Mouse (Mus musculus) hindbrain, embryonic 10.5 days (tissue): Measurements from ENCODE around the gene Tmem203. TPM values are rescaled to one million over a fixed set of nuclear protein-coding genes. Genes with fewer than 3 reads are reported as not detected.

Experiments
- DNase-seq: peaks from one replicate; pipeline ENCODE4 v3.0.0-alpha.2; 2017; ENCODE audit warnings: low spot score
- H3K27ac ChIP-seq: fragments of 300-500 bp; sonication (generic); 2 replicates; pipeline ENCODE4 v1.5.1; 2016; ENCODE audit warnings: mild to moderate bottlenecking, moderate library complexity
- H3K27me3 ChIP-seq: fragments of 300-500 bp; sonication (generic); 2 replicates; pipeline ENCODE4 v1.6.1; 2016; ENCODE audit warnings: mild to moderate bottlenecking; ENCODE audit not compliant: poor library complexity, insufficient read depth, severe bottlenecking
- H3K36me3 ChIP-seq: fragments of 300-500 bp; sonication (generic); 2 replicates; pipeline ENCODE4 v1.6.1; 2016; ENCODE audit warnings: mild to moderate bottlenecking, moderate library complexity
- H3K4me1 ChIP-seq: fragments of 300-500 bp; sonication (generic); replicated peaks from 2 replicates; pipeline ENCODE4 v1.6.1; 2016; ENCODE audit warnings: mild to moderate bottlenecking
- H3K4me3 ChIP-seq: fragments of 300-500 bp; sonication (generic); 2 replicates; pipeline ENCODE4 v1.5.1; 2016; ENCODE audit warnings: mild to moderate bottlenecking, moderate library complexity
- H3K9me3 ChIP-seq: fragments of 300-500 bp; sonication (generic); 2 replicates; pipeline ENCODE4 v1.6.1; 2016; ENCODE audit warnings: mild to moderate bottlenecking, moderate library complexity
- WGBS: fragments of 180-500 bp; shearing (Covaris S2); methylation state at CpG from one replicate; pipeline ENCODE4 v1.1.7; 2016; 5-methylcytosine and 5-hydroxymethylcytosine counted together
- polyA plus RNA-seq: library from polyadenylated mRNA; unstranded; fragments of >200 nt; fragmentation: Nextera tagmentation; extraction: Ambion mirVana; gene quantifications from 2 replicates; pipeline ENCODE4 v1.2.1, GENCODE M21; 2016

Gene Tmem203
- polyA plus RNA-seq, result 18.7 and 20.3 TPM in 2 replicates

DNA sequence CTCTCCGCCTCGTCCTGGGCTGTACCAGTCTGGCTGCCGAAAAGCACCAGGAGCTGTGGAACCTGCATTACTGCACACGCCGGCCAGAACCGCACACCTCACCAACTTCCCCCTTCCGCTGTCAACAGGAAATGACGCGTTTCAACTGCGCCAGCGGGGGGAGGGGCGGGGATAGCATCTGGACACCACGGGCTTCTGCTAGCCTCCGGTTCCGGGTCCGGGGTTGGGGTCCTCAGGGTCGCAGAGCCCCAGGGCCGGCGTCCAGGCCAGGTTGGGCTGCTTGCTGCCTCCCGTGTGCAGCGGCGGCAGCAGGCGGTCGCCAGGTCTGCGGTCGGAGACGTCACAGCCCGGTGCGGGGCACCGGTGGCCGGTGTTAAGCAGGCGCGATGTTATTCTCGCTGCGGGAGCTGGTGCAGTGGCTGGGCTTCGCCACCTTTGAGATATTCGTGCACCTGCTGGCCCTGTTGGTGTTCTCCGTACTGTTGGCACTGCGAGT is at the start of gene Tmem203:
Tmem203 (plus strand) TSS at position 156 of the 496 bp plus-strand sequence.
- Histone ChIP-seq H3K9me3 (no peaks in the 10 kb centered on the region), H3K27me3 (no peaks in the 10 kb centered on the region), H3K4me3 (peak within 1 kb of the TSS; percentile 91), H3K36me3 (peaks cover 34% of the 10 kb centered on the region), H3K4me1 (peaks cover 19% of the 10 kb centered on the region), H3K27ac (peak within 1 kb of the TSS; percentile 94)
- DNase-seq, result peak; percentile 95
- under 1% methylated on average over 39 of the region's 39 CpGs for WGBS

DNA sequence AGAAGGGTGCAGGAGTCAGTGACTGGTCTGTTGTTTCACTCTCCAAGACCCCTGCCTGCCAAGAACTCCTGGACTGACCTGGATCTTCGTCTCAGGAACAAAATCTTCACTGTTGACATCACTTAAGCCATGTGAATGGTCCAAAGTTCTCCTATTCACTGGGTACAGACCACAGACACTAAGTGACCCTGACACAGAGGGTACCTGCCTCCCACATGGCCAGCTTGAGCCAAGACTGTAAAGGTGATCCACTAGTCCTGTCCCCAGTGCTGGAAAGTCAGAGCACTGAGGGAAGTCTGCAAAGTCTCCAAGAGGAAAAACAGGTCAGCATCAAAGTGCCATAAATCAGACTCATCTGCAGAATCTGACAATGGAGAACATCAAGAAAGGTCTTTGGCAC is 47.6 kb upstream of the Tmem203 start:
- H3K9me3 ChIP-seq, result no peaks in the 10 kb centered on the region
- 85% methylated on average over 1 of the region's 1 CpGs for WGBS
- peaks cover 24% of the 10 kb centered on the region for H3K4me1 ChIP-seq
- peaks cover 5% of the 10 kb centered on the region; the same call in 1 of the 2 replicates for H3K27me3 ChIP-seq
- no peak overlapping the region for H3K4me3 ChIP-seq
- H3K27ac ChIP-seq, result no peak overlapping the region
- peaks cover 67% of the 10 kb centered on the region for H3K36me3 ChIP-seq
- no peak for DNase-seq

DNA sequence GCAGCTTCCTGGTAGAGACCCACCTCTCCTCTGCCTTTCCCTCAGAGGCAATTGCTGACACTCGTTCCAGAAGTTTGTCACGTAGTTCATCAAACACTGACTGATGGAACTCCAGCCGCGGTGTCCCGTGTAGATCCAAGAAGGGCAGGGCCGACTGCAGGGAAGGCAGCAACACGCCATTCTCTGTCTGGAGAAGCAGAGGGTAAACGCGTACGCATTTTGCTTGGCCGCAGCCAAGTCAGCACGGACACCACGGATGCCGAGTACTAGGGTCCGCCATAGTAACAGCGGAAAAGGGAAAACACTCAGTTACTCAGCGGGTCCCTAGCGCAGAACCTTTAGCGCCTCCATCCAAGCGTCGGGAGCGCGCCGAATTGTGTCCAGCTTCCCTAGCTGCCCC is 44.6 kb upstream of the Tmem203 start:
- Histone ChIP-seq H3K27ac (peak overlapping the region; percentile 99), H3K27me3 (peaks cover 18% of the 10 kb centered on the region; the same call in 1 of the 2 replicates), H3K36me3 (peaks cover 36% of the 10 kb centered on the region), H3K4me1 (peaks cover 27% of the 10 kb centered on the region), H3K4me3 (peak overlapping the region; percentile 93), H3K9me3 (no peaks in the 10 kb centered on the region)
- under 1% methylated on average over 24 of the region's 24 CpGs for WGBS
- no peak for DNase-seq

DNA sequence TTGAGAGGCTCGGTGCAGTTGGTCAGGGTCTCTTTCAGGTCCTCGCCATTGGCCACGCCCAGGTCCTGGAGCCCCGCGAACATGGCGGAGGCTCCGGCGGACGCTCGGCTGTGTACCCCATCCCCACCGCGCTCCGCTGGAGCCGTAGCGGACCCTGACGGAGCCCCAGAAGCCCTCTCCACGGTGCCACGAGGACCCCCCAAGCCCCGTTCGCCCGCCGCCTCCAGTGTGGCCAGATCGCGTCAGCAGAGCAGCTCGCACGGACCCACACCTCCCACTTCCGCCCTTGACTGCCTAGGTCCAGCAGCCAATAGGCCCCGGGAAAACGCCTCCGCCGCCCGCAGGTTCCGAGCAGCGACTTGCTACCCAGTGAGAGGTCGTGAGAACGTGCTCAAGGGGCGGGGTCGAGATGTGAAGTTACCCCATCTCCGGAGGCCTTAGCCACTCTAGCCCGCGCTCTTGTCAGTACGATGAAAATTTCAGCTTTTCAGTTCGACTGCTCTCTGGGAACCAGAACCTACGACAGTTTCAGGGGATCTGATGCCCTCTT is 44.0 kb upstream of the Tmem203 start, which contains the start of gene Nelfb:
Nelfb (minus strand) TSS at position 369 of the 550 bp plus-strand sequence.
- under 1% methylated on average over 44 of the region's 44 CpGs for WGBS
- peak within 1 kb of the TSS; percentile 93 for H3K4me3 ChIP-seq
- H3K27me3 ChIP-seq, result peaks cover 18% of the 10 kb centered on the region; the same call in 1 of the 2 replicates
- H3K36me3 ChIP-seq, result peaks cover 31% of the 10 kb centered on the region
- DNase-seq, result peak; percentile 94
- H3K27ac ChIP-seq, result peak within 1 kb of the TSS; percentile 99
- H3K9me3 ChIP-seq, result no peaks in the 10 kb centered on the region
- peaks cover 27% of the 10 kb centered on the region for H3K4me1 ChIP-seq

DNA sequence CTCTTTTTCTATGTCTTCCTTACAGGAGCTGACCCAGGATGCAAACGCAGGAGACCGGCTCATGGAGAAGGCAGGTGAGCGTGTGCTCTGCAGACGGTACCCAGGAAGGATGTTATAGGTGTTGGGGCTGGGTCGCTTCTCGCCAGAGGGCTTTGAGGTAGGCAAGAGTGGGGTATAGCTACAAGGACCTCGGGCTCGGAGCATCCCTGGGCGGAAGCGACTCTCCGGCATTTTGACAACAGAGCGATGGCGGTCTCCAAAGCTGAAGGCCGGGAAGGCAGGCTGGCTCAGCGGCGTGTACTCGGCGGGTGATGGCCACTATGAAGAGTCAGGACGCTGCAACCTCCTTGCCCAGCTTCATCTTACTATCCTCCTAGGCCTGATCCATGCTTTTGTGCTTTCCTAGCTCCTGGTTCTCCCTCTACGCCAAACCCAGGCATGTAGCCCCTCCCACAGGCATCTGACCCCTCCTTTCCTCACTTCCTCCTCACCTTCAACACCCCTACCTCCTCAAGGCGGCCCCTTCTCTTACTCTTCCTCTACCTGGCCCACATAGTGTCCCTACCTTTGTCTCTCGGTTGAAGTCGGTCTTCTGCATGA is 41.9 kb upstream of the Tmem203 start:
- Histone ChIP-seq H3K27ac (no peak overlapping the region), H3K4me1 (peaks cover 28% of the 10 kb centered on the region), H3K36me3 (peaks cover 9% of the 10 kb centered on the region), H3K9me3 (no peaks in the 10 kb centered on the region), H3K27me3 (peaks cover 18% of the 10 kb centered on the region; the same call in 1 of the 2 replicates), H3K4me3 (no peak overlapping the region)
- DNase-seq, result no peak
- WGBS, result 70% methylated on average over 23 of the region's 23 CpGs

DNA sequence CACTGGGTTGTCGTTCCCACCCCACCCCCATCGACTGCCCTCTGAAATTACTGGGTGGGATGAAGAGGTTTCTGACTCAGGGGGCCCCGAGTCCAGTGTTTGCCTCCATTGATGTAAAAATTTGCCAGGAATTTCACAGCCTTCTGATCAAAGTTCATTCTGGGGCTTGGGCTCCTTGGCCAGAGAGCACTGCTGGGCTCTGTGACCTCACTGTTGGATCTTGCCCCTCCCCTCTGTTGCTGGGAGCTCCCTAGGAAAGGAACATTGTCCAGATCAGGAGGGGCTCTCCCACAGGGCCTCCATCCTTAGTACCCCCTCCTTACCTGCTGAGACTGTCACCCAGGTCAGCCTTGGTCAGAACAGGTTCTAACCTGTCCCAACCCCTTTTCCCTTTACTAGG is 40.8 kb upstream of the Tmem203 start, which contains the start of gene Stpg3:
Stpg3 (minus strand) TSS at position 194 of the 400 bp plus-strand sequence.
- WGBS, result 64% methylated on average over 3 of the region's 3 CpGs

DNA sequence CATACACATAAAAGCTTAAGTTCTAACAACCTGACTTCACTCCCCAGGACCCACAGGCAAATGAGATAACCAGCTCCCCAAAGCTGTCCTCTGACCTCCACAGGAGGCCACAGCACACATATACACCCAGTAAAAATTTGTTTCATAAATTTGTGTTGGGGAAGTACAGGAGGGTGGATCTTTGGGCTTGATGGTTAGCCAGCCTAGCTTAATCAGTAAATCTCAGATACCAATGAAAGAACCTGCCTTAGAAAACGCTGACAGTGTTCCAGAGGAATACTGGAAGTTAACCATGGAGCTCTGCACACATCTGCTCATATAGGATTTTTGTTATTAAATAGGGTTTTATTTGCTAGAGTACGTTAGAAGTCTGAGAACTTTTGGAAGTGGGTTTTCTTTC is 37.6 kb upstream of the Tmem203 start:
- 73% methylated on average over 2 of the region's 2 CpGs for WGBS
- Histone ChIP-seq H3K4me3 (no peak overlapping the region), H3K36me3 (peaks cover 17% of the 10 kb centered on the region), H3K27me3 (peaks cover 13% of the 10 kb centered on the region; the same call in 1 of the 2 replicates), H3K27ac (no peak overlapping the region), H3K9me3 (no peaks in the 10 kb centered on the region), H3K4me1 (peaks cover 16% of the 10 kb centered on the region)
- no peak for DNase-seq

More for the DNA sequence above, 40.8 kb upstream of the Tmem203 start, which contains the start of gene Stpg3:
- Histone ChIP-seq H3K9me3 (no peaks in the 10 kb centered on the region), H3K4me3 (no peak within 1 kb of the TSS), H3K36me3 (no peaks in the 10 kb centered on the region), H3K4me1 (peaks cover 32% of the 10 kb centered on the region), H3K27ac (no peak within 1 kb of the TSS), H3K27me3 (peaks cover 18% of the 10 kb centered on the region; the same call in 1 of the 2 replicates)
- no peak for DNase-seq

DNA sequence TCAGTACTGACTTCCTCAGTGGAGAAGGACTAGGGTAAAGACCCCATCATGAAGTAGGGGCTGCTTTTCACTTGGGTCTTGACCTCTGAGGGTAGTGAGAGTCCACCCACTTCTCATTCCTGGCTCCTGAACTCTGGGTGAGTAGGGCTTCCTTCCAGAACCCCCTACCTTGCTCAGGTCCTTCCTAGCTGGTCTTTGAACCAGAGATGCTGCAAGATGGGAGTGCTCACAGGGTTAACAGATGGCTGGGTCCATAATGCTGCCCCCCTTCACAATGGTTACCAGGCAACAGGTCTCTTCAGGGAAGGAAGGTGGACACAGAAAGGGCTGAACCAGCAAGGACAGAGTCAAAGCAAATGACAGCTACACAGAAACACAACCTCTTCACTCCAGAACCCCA is 36.8 kb upstream of the Tmem203 start, which contains the start of gene Fam166a:
Fam166a (plus strand) TSS at position 301 of the 400 bp plus-strand sequence.
- H3K4me3 ChIP-seq, result no peak within 1 kb of the TSS
- DNase-seq, result no peak
- H3K36me3 ChIP-seq, result peaks cover 25% of the 10 kb centered on the region
- peaks cover 5% of the 10 kb centered on the region; the same call in 1 of the 2 replicates for H3K27me3 ChIP-seq
- no peak within 1 kb of the TSS for H3K27ac ChIP-seq
- H3K4me1 ChIP-seq, result peaks cover 22% of the 10 kb centered on the region
- H3K9me3 ChIP-seq, result no peaks in the 10 kb centered on the region

DNA sequence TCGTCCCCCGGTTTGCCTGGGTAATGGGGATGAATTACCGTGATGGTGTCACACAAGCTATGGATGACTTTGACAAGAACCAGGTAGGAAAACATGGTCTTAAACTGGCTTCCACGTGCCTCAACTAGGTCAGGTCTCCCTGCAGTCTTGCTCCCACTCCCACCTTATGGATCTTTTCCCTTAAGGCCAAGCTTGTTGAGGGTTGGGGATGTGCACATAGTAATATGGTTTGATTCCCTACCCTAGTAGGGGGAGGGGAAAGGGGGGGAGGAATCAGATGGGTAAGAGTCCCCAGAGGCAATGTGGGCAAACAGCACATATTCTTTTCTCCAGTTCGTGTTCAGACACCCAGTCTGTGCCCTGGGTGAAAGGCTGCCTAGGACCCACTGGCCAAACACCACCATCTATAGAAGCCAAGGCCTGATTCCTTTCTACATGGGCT is 33.9 kb upstream of the Tmem203 start:
- 73% methylated on average over 5 of the region's 5 CpGs for WGBS

DNA sequence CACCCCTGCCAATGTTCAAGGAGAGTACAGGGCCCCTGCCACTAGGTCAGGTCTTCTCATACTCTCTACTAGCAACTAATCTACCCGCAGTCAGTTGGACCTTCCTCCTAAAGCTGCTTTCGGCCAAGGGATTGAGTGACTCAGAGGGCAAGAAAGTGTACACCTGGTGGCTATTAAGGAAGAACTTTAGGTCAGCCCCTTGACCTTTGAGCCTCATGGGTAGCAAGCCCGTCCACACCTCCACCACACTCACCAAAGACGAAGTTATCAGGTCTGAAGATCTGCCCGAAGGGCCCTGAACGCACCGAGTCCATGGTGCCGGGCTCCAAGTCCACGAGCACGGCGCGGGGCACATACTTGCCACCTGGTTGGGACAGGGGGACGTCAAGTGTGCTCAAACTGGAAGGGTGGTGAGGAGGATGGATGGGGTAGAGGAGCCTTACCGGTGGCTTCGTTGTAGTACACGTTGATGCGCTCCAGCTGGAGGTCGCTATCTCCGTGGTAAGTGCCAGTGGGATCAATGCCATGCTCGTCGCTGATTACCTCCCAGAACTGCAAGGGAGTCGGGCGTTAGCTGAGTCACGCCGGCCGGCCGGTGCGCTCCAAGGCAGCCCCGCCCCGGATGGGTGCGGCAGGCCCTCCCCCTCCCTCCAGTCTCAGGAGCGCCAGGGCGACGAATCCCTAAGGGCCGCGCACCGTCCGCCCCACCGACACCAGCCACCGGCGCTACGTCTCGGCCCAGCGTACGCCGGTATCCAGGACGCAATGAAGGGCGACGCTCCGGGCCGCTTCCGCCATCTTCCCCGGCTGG is 31.4 kb upstream of the Tmem203 start:
- peak overlapping the region; percentile 97 for H3K27ac ChIP-seq
- H3K36me3 ChIP-seq, result peaks cover 27% of the 10 kb centered on the region
- H3K9me3 ChIP-seq, result no peaks in the 10 kb centered on the region
- no peak for DNase-seq
- WGBS, result 2% methylated on average over 53 of the region's 53 CpGs
- H3K4me1 ChIP-seq, result peaks cover 45% of the 10 kb centered on the region
- no peaks in the 10 kb centered on the region for H3K27me3 ChIP-seq
- peak overlapping the region; percentile 90 for H3K4me3 ChIP-seq

More for the DNA sequence above, 33.9 kb upstream of the Tmem203 start:
- peaks cover 33% of the 10 kb centered on the region for H3K4me1 ChIP-seq
- H3K27ac ChIP-seq, result no peak overlapping the region
- H3K4me3 ChIP-seq, result no peak overlapping the region; the same call in 1 of the 2 replicates
- H3K9me3 ChIP-seq, result no peaks in the 10 kb centered on the region
- no peaks in the 10 kb centered on the region for H3K27me3 ChIP-seq
- no peak for DNase-seq
- H3K36me3 ChIP-seq, result peaks cover 27% of the 10 kb centered on the region

DNA sequence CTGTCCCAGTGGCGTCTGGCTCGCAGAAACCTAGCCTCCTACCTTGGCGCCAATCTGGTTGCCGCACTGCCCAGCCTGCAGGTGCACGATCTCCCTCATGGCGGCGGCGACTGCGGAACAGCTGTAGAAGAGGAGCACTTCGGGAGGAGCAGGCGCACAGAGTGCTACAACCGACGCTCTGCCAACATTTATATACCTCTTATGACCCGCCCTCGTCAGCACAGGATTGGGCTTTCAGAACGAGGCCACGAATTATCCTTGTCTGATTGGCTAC is 30.8 kb upstream of the Tmem203 start, which contains the start of gene Tubb4b:
Tubb4b (minus strand) TSS at position 211 of the 274 bp plus-strand sequence.
- no peaks in the 10 kb centered on the region for H3K27me3 ChIP-seq
- WGBS, result under 1% methylated on average over 17 of the region's 17 CpGs

More for the DNA sequence above, 30.8 kb upstream of the Tmem203 start, which contains the start of gene Tubb4b:
- Histone ChIP-seq H3K27ac (peak within 1 kb of the TSS; percentile 97), H3K36me3 (peaks cover 27% of the 10 kb centered on the region), H3K4me3 (peak within 1 kb of the TSS; percentile 90), H3K4me1 (peaks cover 46% of the 10 kb centered on the region), H3K9me3 (no peaks in the 10 kb centered on the region)
- no peak for DNase-seq
